Mouse (Mus musculus) heart, postnatal 0 days (tissue): ENCODE results near the gene Psmg1.

ENCODE experiments used
- CTCF ChIP-seq: IDR thresholded peaks from 2 replicates; pipeline ENCODE4 v1.5.1; 2016; ENCODE audit warnings: antibody characterized with exemption, control low read depth, low read depth
- EP300 ChIP-seq: IDR thresholded peaks from 2 replicates; pipeline ENCODE4 v1.6.1; 2016; ENCODE audit warnings: antibody characterized with exemption, low read depth

GRCm38 (mm10) chr16:95932860-95933259 lies 57.9 kb downstream of the Psmg1 start:
- TF ChIP-seq CTCF (no peak), EP300 (no peak)
